ENCODE assay signal across 17 mouse cellular contexts in the genomic region with DNA sequence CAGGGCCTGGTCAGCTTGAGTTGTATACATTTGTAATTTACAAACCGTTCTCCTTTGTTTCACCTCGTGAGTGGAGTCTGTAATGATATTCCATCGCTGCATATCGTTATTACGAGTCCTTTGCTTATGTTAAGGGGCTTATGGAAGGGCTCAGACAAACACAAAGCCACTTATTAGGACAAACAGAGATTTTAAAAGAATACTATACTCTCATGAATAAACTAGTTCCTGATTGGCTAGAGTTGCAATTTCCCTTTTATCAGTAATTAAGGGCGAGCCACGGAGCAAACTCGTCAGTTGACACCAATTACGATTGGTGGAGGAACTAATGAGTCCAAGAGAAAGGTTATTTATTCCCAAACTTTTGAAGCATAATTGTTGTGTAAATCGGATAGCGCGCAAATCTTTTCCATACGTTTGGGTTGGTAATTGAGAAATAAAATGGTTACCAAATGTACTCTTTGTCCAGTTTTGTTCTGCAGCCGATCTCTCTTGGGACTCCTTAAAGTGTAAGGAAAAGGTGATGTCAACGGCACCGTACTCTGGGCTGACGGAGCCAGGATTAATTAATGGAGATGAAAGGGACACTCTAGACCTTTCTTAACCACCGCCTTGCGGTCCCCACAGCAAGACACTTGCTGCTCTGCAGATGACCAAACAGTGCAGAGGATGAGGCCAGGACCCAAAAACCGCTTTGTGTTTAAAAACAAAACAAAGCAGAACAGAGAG. TPM values are rescaled to one million over a fixed set of nuclear protein-coding genes. Genes with fewer than 3 reads are reported as not detected.
A peak's percentile ranks its signal among the peaks of the same experiment; 100 is the strongest.
DNase-seq lines count a peak whose midpoint lies in the region; ATAC-seq and TF ChIP-seq lines count a peak whose summit lies in the region.
"Had no signal": no experiment of that assay in that cellular context is flagged by ENCODE, and none has a peak within 500 bp of the region (broad histone marks: within the 10 kb centered on the region; RNA-seq: fewer than 3 reads in every experiment).

No protein-coding gene starts in this region.

- DNase-seq in kidney, postnatal 0 days (ENCODE audit: low spot score), result no peak
- DNase-seq in kidney, adult 8-10 months, result no peak
- DNase-seq in embryonic facial prominence, embryonic 11.5 days (ENCODE audit: low spot score), result peak; percentile 68
- DNase-seq in forebrain, embryonic 14.5 days (ENCODE audit: low spot score), result peak; percentile 61
- DNase-seq in limb, embryonic 14.5 days (ENCODE audit: low spot score), result no peak
- DNase-seq in left cerebral cortex, adult 2 months (ENCODE audit: extremely low spot score in 1 of 2, low spot score in 2 of 2), result no peak
- no peak for DNase-seq in cerebellum, adult 11-12 months
- DNase-seq: B cell, adult 2 months; cerebellum, adult 18-20 months; kidney, postnatal 10 days; left cerebral cortex, postnatal 4 days; liver, postnatal 0 days; thymus, postnatal 36 days had no signal

- TF ChIP-seq POLR2A in limb, embryonic 14.5 days (IDR thresholded peaks at IDR 0.05; ENCODE audit: borderline replicate concordance, extremely low read depth, insufficient read depth, insufficient read length), result no peak

- ATAC-seq in kidney, postnatal 0 days (replicated peaks; ENCODE audit: low FRiP score, low read depth), result no peak
- 0 out of 2 replicates have a peak, but pooled peaks have one; percentile 32 for ATAC-seq in embryonic facial prominence, embryonic 11.5 days (replicated peaks; ENCODE audit: insufficient number of reproducible peaks, low FRiP score, low TSS enrichment, low read depth)
- peak; percentile 60 for ATAC-seq in forebrain, embryonic 14.5 days
- peak; percentile 47; the same call in 1 of the 2 replicates for ATAC-seq in limb, embryonic 14.5 days (ENCODE audit: low FRiP score, low read depth)
- no peak for ATAC-seq in hindbrain, embryonic 13.5 days (ENCODE audit: low FRiP score)
- ATAC-seq: hindbrain, postnatal 0 days; liver, postnatal 0 days had no signal

- H3K4me2 ChIP-seq in kidney, postnatal 0 days (ENCODE audit: low read length), result peak overlapping the region; percentile 28
- H3K4me2 ChIP-seq in embryonic facial prominence, embryonic 11.5 days (ENCODE audit: low read depth, low read length), result 0 out of 2 replicates have a peak overlapping the region, but pooled peaks have one; percentile 1
- peak overlapping the region; percentile 39 for H3K4me2 ChIP-seq in forebrain, embryonic 14.5 days (ENCODE audit: low read length)
- peak overlapping the region; percentile 32 for H3K4me2 ChIP-seq in limb, embryonic 14.5 days (replicated peaks; ENCODE audit: low read depth, low read length, severe bottlenecking)
- no peak overlapping the region for H3K4me2 ChIP-seq in hindbrain, embryonic 13.5 days

- intact Hi-C loops in left cerebral cortex, adult 2 months (cut with DNase I), result no loop called here

- TF ChIP-seq CTCF in kidney, postnatal 0 days (IDR thresholded peaks at IDR 0.05; ENCODE audit: low read depth), result no peak
- TF ChIP-seq CTCF in left cerebral cortex, adult 2 months (IDR thresholded peaks at IDR 0.05), result no peak

- 53% methylated on average over 20 of the region's 20 CpGs for WGBS in kidney, postnatal 0 days
- WGBS in embryonic facial prominence, embryonic 11.5 days, result 35% methylated on average over 20 of the region's 20 CpGs
- 7% methylated on average over 20 of the region's 20 CpGs for WGBS in forebrain, embryonic 14.5 days
- WGBS in limb, embryonic 14.5 days, result 26% methylated on average over 20 of the region's 20 CpGs
- WGBS in hindbrain, embryonic 13.5 days, result 58% methylated on average over 20 of the region's 20 CpGs

- H3K27me3 ChIP-seq in kidney, postnatal 0 days (ENCODE audit: insufficient read depth, low read length), result no peaks in the 10 kb centered on the region
- H3K27me3 ChIP-seq in embryonic facial prominence, embryonic 11.5 days (ENCODE audit: control insufficient read depth, insufficient read depth, low read length), result no peaks in the 10 kb centered on the region
- H3K27me3 ChIP-seq in forebrain, embryonic 14.5 days (replicated peaks; ENCODE audit: control insufficient read depth, insufficient read depth, low read length), result no peaks in the 10 kb centered on the region
- no peaks in the 10 kb centered on the region for H3K27me3 ChIP-seq in limb, embryonic 14.5 days (ENCODE audit: control insufficient read depth, insufficient read depth, low read length)
- no peaks in the 10 kb centered on the region for H3K27me3 ChIP-seq in hindbrain, embryonic 13.5 days

- H3K9me3 ChIP-seq in kidney, postnatal 0 days (replicated peaks; ENCODE audit: low read length), result no peaks in the 10 kb centered on the region
- no peaks in the 10 kb centered on the region for H3K9me3 ChIP-seq in embryonic facial prominence, embryonic 11.5 days (replicated peaks; ENCODE audit: control insufficient read depth, low read length)
- no peaks in the 10 kb centered on the region for H3K9me3 ChIP-seq in forebrain, embryonic 14.5 days (replicated peaks; ENCODE audit: control insufficient read depth, low read length)
- H3K9me3 ChIP-seq in limb, embryonic 14.5 days (ENCODE audit: control insufficient read depth, low read length), result no peaks in the 10 kb centered on the region
- H3K9me3 ChIP-seq in hindbrain, embryonic 13.5 days, result no peaks in the 10 kb centered on the region
- H3K9me3 ChIP-seq: heart, embryonic 10.5 days had no signal

- no peaks in the 10 kb centered on the region for H3K4me1 ChIP-seq in kidney, postnatal 0 days (replicated peaks; ENCODE audit: insufficient read depth, low read length)
- no peaks in the 10 kb centered on the region for H3K4me1 ChIP-seq in embryonic facial prominence, embryonic 11.5 days (ENCODE audit: control insufficient read depth, insufficient read depth, low read length)
- H3K4me1 ChIP-seq in forebrain, embryonic 14.5 days (ENCODE audit: control insufficient read depth, insufficient read depth, low read length), result peaks cover 20% of the 10 kb centered on the region
- H3K4me1 ChIP-seq in limb, embryonic 14.5 days (ENCODE audit: control insufficient read depth, insufficient read depth, low read length), result peaks cover 11% of the 10 kb centered on the region
- H3K4me1 ChIP-seq in hindbrain, embryonic 13.5 days (replicated peaks), result 0 out of 2 replicates have a peak, but pooled peaks cover 4% of the 10 kb centered on the region

- H3K9ac ChIP-seq in kidney, postnatal 0 days (ENCODE audit: low read depth, low read length), result no peak overlapping the region
- H3K9ac ChIP-seq in embryonic facial prominence, embryonic 11.5 days (replicated peaks; ENCODE audit: low read length), result no peak overlapping the region
- no peak overlapping the region; the same call in 1 of the 2 replicates for H3K9ac ChIP-seq in forebrain, embryonic 14.5 days (ENCODE audit: low read length)
- H3K9ac ChIP-seq in limb, embryonic 14.5 days (ENCODE audit: low read depth, low read length, severe bottlenecking), result no peak overlapping the region
- no peak overlapping the region for H3K9ac ChIP-seq in hindbrain, embryonic 13.5 days
- H3K9ac ChIP-seq: liver, postnatal 0 days had no signal

- H3K36me3 ChIP-seq in kidney, postnatal 0 days (ENCODE audit: insufficient read depth, low read length), result no peaks in the 10 kb centered on the region
- H3K36me3 ChIP-seq in embryonic facial prominence, embryonic 11.5 days (replicated peaks; ENCODE audit: control insufficient read depth, insufficient read depth, low read depth, low read length), result no peaks in the 10 kb centered on the region
- H3K36me3 ChIP-seq in forebrain, embryonic 14.5 days (ENCODE audit: control insufficient read depth, insufficient read depth, low read length), result no peaks in the 10 kb centered on the region
- H3K36me3 ChIP-seq in limb, embryonic 14.5 days (ENCODE audit: control insufficient read depth, insufficient read depth, low read length), result no peaks in the 10 kb centered on the region
- H3K36me3 ChIP-seq in hindbrain, embryonic 13.5 days, result no peaks in the 10 kb centered on the region
- H3K36me3 ChIP-seq: heart, embryonic 10.5 days had no signal

- no peak overlapping the region for H3K27ac ChIP-seq in kidney, postnatal 0 days
- H3K27ac ChIP-seq in embryonic facial prominence, embryonic 11.5 days (replicated peaks; ENCODE audit: low read depth, low read length), result no peak overlapping the region
- H3K27ac ChIP-seq in forebrain, embryonic 14.5 days (ENCODE audit: low read depth, low read length), result no peak overlapping the region
- no peak overlapping the region for H3K27ac ChIP-seq in limb, embryonic 14.5 days (replicated peaks; ENCODE audit: low read depth, low read length)
- H3K27ac ChIP-seq in left cerebral cortex, adult 2 months, result no peak overlapping the region
- H3K27ac ChIP-seq in hindbrain, embryonic 13.5 days, result no peak overlapping the region
- H3K27ac ChIP-seq: heart, embryonic 10.5 days; hindbrain, postnatal 0 days had no signal

- H3K4me3 ChIP-seq in kidney, postnatal 0 days (replicated peaks; ENCODE audit: low read depth, low read length), result no peak overlapping the region
- H3K4me3 ChIP-seq in embryonic facial prominence, embryonic 11.5 days (ENCODE audit: low read depth, low read length), result no peak overlapping the region
- no peak overlapping the region for H3K4me3 ChIP-seq in forebrain, embryonic 14.5 days (ENCODE audit: low read depth, low read length)
- H3K4me3 ChIP-seq in limb, embryonic 14.5 days (replicated peaks; ENCODE audit: low read length), result 0 out of 2 replicates have a peak overlapping the region, but pooled peaks have one; percentile 4
- H3K4me3 ChIP-seq in left cerebral cortex, adult 2 months, result no peak overlapping the region
- H3K4me3 ChIP-seq in hindbrain, embryonic 13.5 days, result no peak overlapping the region
- H3K4me3 ChIP-seq: heart, embryonic 10.5 days; myocyte had no signal

RNA-seq across cellular contexts. Expression of gene Lmo4, which starts 18.5 kb away (rescaled TPM):
- polyA plus RNA-seq in kidney, postnatal 0 days (2015; fragmentation: Nextera tagmentation; extraction: Ambion mirVana), result 53.2 and 55.3 TPM in 2 replicates
- polyA plus RNA-seq in embryonic facial prominence, embryonic 11.5 days (2014; fragmentation: Nextera tagmentation; extraction: Ambion mirVana), result 104 TPM in 2 replicates
- 114 and 123 TPM in 2 replicates for polyA plus RNA-seq in forebrain, embryonic 14.5 days (2014; fragmentation: Nextera tagmentation; extraction: Ambion mirVana)
- polyA plus RNA-seq in limb, embryonic 14.5 days (2012; rRNA removed), result 137 and 161 TPM in 2 replicates
- 87.9 and 93.7 TPM in 2 replicates for polyA plus RNA-seq in limb, embryonic 14.5 days (2014; fragmentation: Nextera tagmentation; extraction: Ambion mirVana)
- total RNA-seq in left cerebral cortex, adult 2 months (2021), result 100 to 1,000 TPM; 294 to 324 TPM
- polyA plus RNA-seq in hindbrain, embryonic 13.5 days (2015; fragmentation: Nextera tagmentation; extraction: Ambion mirVana), result 99.1 and 107 TPM in 2 replicates

Comparison
In these comparisons a context has a peak if more than half of its experiments do, and no peak if none do; other contexts are left out.
1. ATAC-seq: peak in embryonic facial prominence, embryonic 11.5 days (single experiment), forebrain, embryonic 14.5 days (single experiment) and limb, embryonic 14.5 days (single experiment); none in kidney, postnatal 0 days (single experiment) and hindbrain, embryonic 13.5 days (single experiment).
2. DNase-seq: peak in embryonic facial prominence, embryonic 11.5 days (single experiment) and forebrain, embryonic 14.5 days (single experiment); none in kidney, postnatal 0 days (single experiment), kidney, adult 8-10 months (0 of 2), limb, embryonic 14.5 days (single experiment), left cerebral cortex, adult 2 months (0 of 2) and cerebellum, adult 11-12 months (single experiment).